Mouse (Mus musculus): ENCODE data around the gene Ndrg3. TPM values are rescaled to one million over a fixed set of nuclear protein-coding genes. Genes with fewer than 3 reads are reported as not detected.

Ndrg3 gene
- polyA plus RNA-seq, 1 experiment from 2014 or later, result 44.1 TPM

DNA sequence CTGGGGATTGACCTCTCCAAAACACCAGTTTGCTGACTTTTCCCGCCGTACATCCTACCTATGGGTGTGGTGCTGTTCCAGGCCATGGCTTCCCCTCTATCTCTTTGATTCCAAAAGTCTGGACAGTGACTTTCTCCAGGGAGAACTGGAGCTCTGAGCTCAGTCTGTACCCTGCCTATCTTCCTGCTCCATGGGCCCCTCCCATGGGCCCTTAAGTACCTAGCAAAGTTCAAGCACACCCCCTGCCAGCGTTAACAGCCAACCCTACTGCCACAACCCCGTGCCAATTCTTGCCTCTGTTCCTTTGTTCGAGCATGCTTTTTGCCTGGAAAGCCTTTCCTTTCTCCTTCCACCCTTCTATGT lies 15.4 kb upstream of the Ndrg3 start:
- 32% methylated on average over 5 of the region's 5 CpGs for WGBS

DNA sequence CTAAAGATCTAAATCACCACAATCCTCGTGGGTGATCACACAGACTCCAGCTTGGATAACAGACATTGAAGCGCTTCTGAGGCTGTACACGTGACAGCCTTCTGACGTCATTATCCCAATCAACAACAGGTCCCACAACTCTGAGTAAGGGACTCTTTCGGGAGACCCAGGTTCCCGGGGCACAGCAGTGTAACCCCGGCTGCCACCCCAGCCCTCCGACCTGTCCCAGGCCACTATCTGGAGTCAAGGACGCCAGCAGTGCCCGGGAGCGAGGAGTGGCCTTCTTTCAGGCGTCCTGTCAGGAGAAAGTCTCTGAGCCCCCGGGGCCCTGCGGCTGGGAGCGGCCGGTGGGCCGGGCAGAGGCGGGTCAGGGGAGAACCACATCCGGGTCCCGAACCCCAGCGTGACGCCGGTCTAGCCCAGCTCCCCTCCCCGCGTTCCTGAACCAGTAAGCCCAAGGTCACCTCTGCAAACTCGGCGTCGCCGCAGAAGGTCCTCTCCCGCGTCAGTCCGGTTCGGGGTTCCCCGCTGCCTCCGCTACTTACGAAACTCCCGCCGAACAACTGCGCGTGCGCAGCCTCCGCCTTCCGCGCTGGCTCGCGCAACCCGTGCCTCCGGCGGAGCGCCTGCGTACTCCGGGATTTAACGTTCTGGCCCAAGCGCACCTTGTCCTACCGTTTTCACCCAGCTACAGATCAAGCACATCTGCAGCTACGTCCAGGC lies 14.8 kb upstream of the Ndrg3 start, which contains the start of gene Dsn1:
Gene Dsn1 (minus strand): TSS at position 644 of the 723 bp plus-strand sequence.
- H3K9me3 ChIP-seq (ENCODE audit: control insufficient read depth, low read length), result no peaks in the 10 kb centered on the region
- peak within 1 kb of the TSS; percentile 79 for H3K4me2 ChIP-seq (replicated peaks; ENCODE audit: low read depth, low read length)
- peak within 1 kb of the TSS; percentile 85 for H3K4me3 ChIP-seq (ENCODE audit: low read length)
- H3K27me3 ChIP-seq (ENCODE audit: control insufficient read depth, insufficient read depth, low read length), result no peaks in the 10 kb centered on the region
- H3K27ac ChIP-seq (ENCODE audit: low read depth, low read length), result peak within 1 kb of the TSS; percentile 73
- ATAC-seq (ENCODE audit: low FRiP score, low TSS enrichment), result peak; percentile 88
- H3K9ac ChIP-seq (ENCODE audit: low read depth, low read length), result peak within 1 kb of the TSS; percentile 81
- H3K36me3 ChIP-seq (ENCODE audit: control insufficient read depth, insufficient read depth, low read length), result peaks cover 17% of the 10 kb centered on the region
- WGBS, result under 1% methylated on average over 56 of the region's 56 CpGs
- peaks cover 10% of the 10 kb centered on the region; the same call in 1 of the 2 replicates for H3K4me1 ChIP-seq (ENCODE audit: control insufficient read depth, insufficient read depth, low read length)

More for the DNA sequence above, 15.4 kb upstream of the Ndrg3 start:
- H3K4me3 ChIP-seq (ENCODE audit: low read length), result peak overlapping the region; percentile 85
- H3K36me3 ChIP-seq (ENCODE audit: control insufficient read depth, insufficient read depth, low read length), result peaks cover 16% of the 10 kb centered on the region
- peak; percentile 51 for ATAC-seq (ENCODE audit: low FRiP score, low TSS enrichment)
- no peaks in the 10 kb centered on the region for H3K9me3 ChIP-seq (ENCODE audit: control insufficient read depth, low read length)
- H3K27ac ChIP-seq (ENCODE audit: low read depth, low read length), result peak overlapping the region; percentile 73
- peak overlapping the region; percentile 79 for H3K4me2 ChIP-seq (replicated peaks; ENCODE audit: low read depth, low read length)
- peaks cover 10% of the 10 kb centered on the region; the same call in 1 of the 2 replicates for H3K4me1 ChIP-seq (ENCODE audit: control insufficient read depth, insufficient read depth, low read length)
- no peaks in the 10 kb centered on the region for H3K27me3 ChIP-seq (ENCODE audit: control insufficient read depth, insufficient read depth, low read length)
- peak overlapping the region; percentile 81 for H3K9ac ChIP-seq (ENCODE audit: low read depth, low read length)

DNA sequence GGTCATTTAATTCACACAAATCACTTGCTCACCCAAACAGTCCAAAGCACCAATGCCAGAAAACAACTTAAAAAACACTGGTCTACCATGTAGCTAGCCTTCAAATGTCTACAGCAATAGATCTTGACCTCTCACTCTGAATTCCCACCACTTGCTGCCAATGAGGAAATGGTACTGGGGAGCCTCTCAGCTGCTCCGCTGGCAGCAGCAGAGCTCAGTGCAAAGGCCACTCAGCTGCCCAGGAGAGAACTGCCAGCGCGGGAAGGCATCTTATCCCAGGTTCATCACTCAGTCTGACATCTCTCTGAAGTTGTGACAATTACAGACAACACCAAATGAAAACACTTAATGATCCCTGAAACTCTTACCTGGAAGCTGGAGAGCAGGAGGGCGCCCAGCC lies 10.5 kb upstream of the Ndrg3 start:
- Histone ChIP-seq H3K27ac (ENCODE audit: low read depth, low read length) (no peak overlapping the region), H3K4me3 (ENCODE audit: low read length) (no peak overlapping the region), H3K27me3 (ENCODE audit: control insufficient read depth, insufficient read depth, low read length) (no peaks in the 10 kb centered on the region), H3K9me3 (ENCODE audit: control insufficient read depth, low read length) (no peaks in the 10 kb centered on the region), H3K4me1 (ENCODE audit: control insufficient read depth, insufficient read depth, low read length) (peaks cover 2% of the 10 kb centered on the region; the same call in 1 of the 2 replicates), H3K36me3 (ENCODE audit: control insufficient read depth, insufficient read depth, low read length) (peaks cover 50% of the 10 kb centered on the region), H3K9ac (ENCODE audit: low read depth, low read length) (no peak overlapping the region), H3K4me2 (replicated peaks; ENCODE audit: low read depth, low read length) (no peak overlapping the region)
- ATAC-seq (ENCODE audit: low FRiP score, low TSS enrichment), result no peak
- WGBS, result 86% methylated on average over 4 of the region's 4 CpGs

DNA sequence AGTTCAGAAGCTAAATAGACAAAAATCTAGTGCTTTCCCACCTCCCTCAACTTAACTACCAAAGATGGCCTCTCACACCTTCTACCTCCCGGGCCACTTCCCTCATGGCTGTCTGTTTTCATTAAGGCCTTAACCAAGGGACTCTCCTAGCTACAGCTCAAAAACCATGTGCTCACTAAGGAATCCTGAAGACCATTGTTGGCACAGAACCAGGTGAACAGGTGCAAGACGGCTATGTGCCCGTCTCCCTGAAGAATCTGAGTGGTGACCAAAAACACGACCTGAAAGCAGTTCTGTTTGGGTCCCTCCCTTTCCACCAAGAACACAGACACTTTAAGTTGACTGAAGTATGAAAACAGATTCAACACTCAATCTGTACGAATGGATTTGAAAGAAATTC lies 6.4 kb upstream of the Ndrg3 start:
- Histone ChIP-seq H3K9ac (ENCODE audit: low read depth, low read length) (no peak overlapping the region), H3K36me3 (ENCODE audit: control insufficient read depth, insufficient read depth, low read length) (peaks cover 73% of the 10 kb centered on the region), H3K4me2 (replicated peaks; ENCODE audit: low read depth, low read length) (no peak overlapping the region), H3K27me3 (ENCODE audit: control insufficient read depth, insufficient read depth, low read length) (no peaks in the 10 kb centered on the region), H3K4me1 (ENCODE audit: control insufficient read depth, insufficient read depth, low read length) (no peaks in the 10 kb centered on the region), H3K27ac (ENCODE audit: low read depth, low read length) (no peak overlapping the region), H3K4me3 (ENCODE audit: low read length) (no peak overlapping the region), H3K9me3 (ENCODE audit: control insufficient read depth, low read length) (no peaks in the 10 kb centered on the region)
- no peak for ATAC-seq (ENCODE audit: low FRiP score, low TSS enrichment)
- 92% methylated on average over 5 of the region's 5 CpGs for WGBS

DNA sequence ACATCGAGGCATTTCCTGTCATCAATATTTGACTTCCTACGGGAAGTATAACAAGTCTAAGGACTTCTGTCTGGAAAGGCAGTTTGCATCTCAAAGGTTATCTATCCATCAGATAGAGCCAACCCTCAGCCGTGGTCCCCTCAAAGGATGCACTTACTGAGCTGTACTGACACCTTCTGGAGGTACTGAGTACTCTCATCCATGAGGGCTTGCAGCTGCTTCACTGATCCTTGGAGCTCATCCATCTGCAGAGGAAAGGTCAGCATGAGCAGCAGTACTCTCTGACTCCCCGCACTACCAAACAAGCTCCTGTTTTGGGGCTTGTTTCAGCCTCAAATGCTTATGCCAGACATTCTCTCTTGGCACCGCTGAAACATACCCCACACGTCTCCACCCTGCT lies 4.7 kb upstream of the Ndrg3 start:
- ATAC-seq (ENCODE audit: low FRiP score, low TSS enrichment), result no peak
- Histone ChIP-seq H3K36me3 (ENCODE audit: control insufficient read depth, insufficient read depth, low read length) (peaks cover 68% of the 10 kb centered on the region), H3K4me3 (ENCODE audit: low read length) (no peak overlapping the region), H3K4me2 (replicated peaks; ENCODE audit: low read depth, low read length) (no peak overlapping the region), H3K9me3 (ENCODE audit: control insufficient read depth, low read length) (no peaks in the 10 kb centered on the region), H3K27ac (ENCODE audit: low read depth, low read length) (no peak overlapping the region), H3K4me1 (ENCODE audit: control insufficient read depth, insufficient read depth, low read length) (no peaks in the 10 kb centered on the region), H3K9ac (ENCODE audit: low read depth, low read length) (no peak overlapping the region), H3K27me3 (ENCODE audit: control insufficient read depth, insufficient read depth, low read length) (no peaks in the 10 kb centered on the region)
- 57% methylated on average over 6 of the region's 6 CpGs for WGBS

- no peak for ATAC-seq (ENCODE audit: low FRiP score, low TSS enrichment)
- peak overlapping the region; percentile 84 for H3K4me3 ChIP-seq (ENCODE audit: low read length)
- H3K9ac ChIP-seq (ENCODE audit: low read depth, low read length), result peak overlapping the region; percentile 79
- peaks cover 21% of the 10 kb centered on the region for H3K36me3 ChIP-seq (ENCODE audit: control insufficient read depth, insufficient read depth, low read length)
- H3K9me3 ChIP-seq (ENCODE audit: control insufficient read depth, low read length), result no peaks in the 10 kb centered on the region
- H3K27ac ChIP-seq (ENCODE audit: low read depth, low read length), result no peak overlapping the region
- H3K27me3 ChIP-seq (ENCODE audit: control insufficient read depth, insufficient read depth, low read length), result no peaks in the 10 kb centered on the region
- H3K4me2 ChIP-seq (replicated peaks; ENCODE audit: low read depth, low read length), result peak overlapping the region; percentile 96
- 5% methylated on average over 16 of the region's 16 CpGs for WGBS
- H3K4me1 ChIP-seq (ENCODE audit: control insufficient read depth, insufficient read depth, low read length), result peaks cover 9% of the 10 kb centered on the region
Measured at GRCm38 (mm10) chr2:156990727-156991431, 977 bp downstream of the Ndrg3 start.

DNA sequence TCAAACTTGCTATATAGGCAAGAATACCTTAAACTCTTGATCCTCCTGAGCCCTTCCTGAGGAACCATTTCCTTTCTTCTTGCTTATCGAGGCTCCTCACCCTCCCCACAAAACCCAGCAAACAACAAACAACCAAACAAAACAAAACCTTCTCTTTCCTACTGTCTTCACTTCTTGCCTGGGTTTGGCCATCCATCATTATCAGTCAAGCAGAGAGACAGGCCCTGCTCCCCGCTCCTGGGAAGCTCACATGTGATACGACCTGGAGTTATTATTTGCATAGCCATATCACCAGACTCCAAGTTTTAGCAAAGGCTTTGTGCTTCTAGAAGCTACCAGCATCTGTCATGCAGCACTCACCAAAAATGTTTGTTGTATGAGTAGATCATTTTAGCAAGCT lies 4.5 kb downstream of the Ndrg3 start:
- no peak overlapping the region for H3K9ac ChIP-seq (ENCODE audit: low read depth, low read length)
- WGBS, result 57% methylated on average over 3 of the region's 3 CpGs
- H3K4me3 ChIP-seq (ENCODE audit: low read length), result no peak overlapping the region
- no peak overlapping the region for H3K4me2 ChIP-seq (replicated peaks; ENCODE audit: low read depth, low read length)
- H3K27ac ChIP-seq (ENCODE audit: low read depth, low read length), result no peak overlapping the region
- no peak for ATAC-seq (ENCODE audit: low FRiP score, low TSS enrichment)
- peaks cover 12% of the 10 kb centered on the region for H3K4me1 ChIP-seq (ENCODE audit: control insufficient read depth, insufficient read depth, low read length)
- H3K9me3 ChIP-seq (ENCODE audit: control insufficient read depth, low read length), result no peaks in the 10 kb centered on the region
- no peaks in the 10 kb centered on the region for H3K36me3 ChIP-seq (ENCODE audit: control insufficient read depth, insufficient read depth, low read length)
- no peaks in the 10 kb centered on the region for H3K27me3 ChIP-seq (ENCODE audit: control insufficient read depth, insufficient read depth, low read length)

DNA sequence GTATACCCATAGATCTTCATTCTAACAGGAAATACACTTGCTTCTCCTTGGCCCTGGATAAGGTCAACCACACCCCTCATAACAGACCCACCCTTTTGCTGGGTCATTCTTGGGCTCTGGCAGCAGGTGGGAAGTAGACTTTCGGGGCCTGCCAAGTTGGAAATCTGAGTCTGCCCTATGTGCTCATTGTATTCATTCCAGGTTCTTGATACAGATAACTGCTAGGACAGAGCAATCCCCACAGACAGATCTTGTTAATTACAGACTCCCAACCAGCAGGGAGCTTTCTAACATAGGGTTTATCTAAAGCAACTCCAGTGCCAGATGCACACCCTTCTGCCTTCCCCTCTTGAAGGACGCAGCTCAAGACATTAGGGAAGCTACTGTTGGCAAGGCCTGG lies 9.0 kb downstream of the Ndrg3 start:
- H3K36me3 ChIP-seq (ENCODE audit: control insufficient read depth, insufficient read depth, low read length), result no peaks in the 10 kb centered on the region
- H3K27ac ChIP-seq (ENCODE audit: low read depth, low read length), result no peak overlapping the region
- peaks cover 3% of the 10 kb centered on the region; the same call in 1 of the 2 replicates for H3K4me1 ChIP-seq (ENCODE audit: control insufficient read depth, insufficient read depth, low read length)
- no peak overlapping the region for H3K4me3 ChIP-seq (ENCODE audit: low read length)
- no peak overlapping the region for H3K9ac ChIP-seq (ENCODE audit: low read depth, low read length)
- H3K9me3 ChIP-seq (ENCODE audit: control insufficient read depth, low read length), result no peaks in the 10 kb centered on the region
- no peak overlapping the region for H3K4me2 ChIP-seq (replicated peaks; ENCODE audit: low read depth, low read length)
- no peaks in the 10 kb centered on the region for H3K27me3 ChIP-seq (ENCODE audit: control insufficient read depth, insufficient read depth, low read length)
- 87% methylated on average over 2 of the region's 2 CpGs for WGBS
- no peak for ATAC-seq (ENCODE audit: low FRiP score, low TSS enrichment)

- Histone ChIP-seq H3K4me2 (replicated peaks; ENCODE audit: low read depth, low read length) (no peak overlapping the region), H3K27ac (ENCODE audit: low read depth, low read length) (no peak overlapping the region), H3K27me3 (ENCODE audit: control insufficient read depth, insufficient read depth, low read length) (no peaks in the 10 kb centered on the region), H3K36me3 (ENCODE audit: control insufficient read depth, insufficient read depth, low read length) (no peaks in the 10 kb centered on the region), H3K9me3 (ENCODE audit: control insufficient read depth, low read length) (no peaks in the 10 kb centered on the region), H3K4me1 (ENCODE audit: control insufficient read depth, insufficient read depth, low read length) (peaks cover 3% of the 10 kb centered on the region; the same call in 1 of the 2 replicates), H3K4me3 (ENCODE audit: low read length) (no peak overlapping the region), H3K9ac (ENCODE audit: low read depth, low read length) (no peak overlapping the region)
- no peak for ATAC-seq (ENCODE audit: low FRiP score, low TSS enrichment)
- 85% methylated on average over 4 of the region's 4 CpGs for WGBS
Measured at GRCm38 (mm10) chr2:156981291-156981690, 10.6 kb downstream of the Ndrg3 start.

Data from kidney, embryonic 14.5 days (tissue).